Mouse (Mus musculus): ENCODE measurements at regions not wholly inside any gene's neighbourhood (a gene's known extent, or its start where the extent isn't known, plus 50 kb on each side); places are given as distances from the start of the nearest gene placed in this dataset.
A peak's percentile ranks its signal among the peaks of the same experiment; 100 is the strongest.
"Not testable (repeated sequence)": the region's sequence is repeated elsewhere in the genome, so short reads cannot be mapped to it uniquely, and the experiment has no call there.

DNA sequence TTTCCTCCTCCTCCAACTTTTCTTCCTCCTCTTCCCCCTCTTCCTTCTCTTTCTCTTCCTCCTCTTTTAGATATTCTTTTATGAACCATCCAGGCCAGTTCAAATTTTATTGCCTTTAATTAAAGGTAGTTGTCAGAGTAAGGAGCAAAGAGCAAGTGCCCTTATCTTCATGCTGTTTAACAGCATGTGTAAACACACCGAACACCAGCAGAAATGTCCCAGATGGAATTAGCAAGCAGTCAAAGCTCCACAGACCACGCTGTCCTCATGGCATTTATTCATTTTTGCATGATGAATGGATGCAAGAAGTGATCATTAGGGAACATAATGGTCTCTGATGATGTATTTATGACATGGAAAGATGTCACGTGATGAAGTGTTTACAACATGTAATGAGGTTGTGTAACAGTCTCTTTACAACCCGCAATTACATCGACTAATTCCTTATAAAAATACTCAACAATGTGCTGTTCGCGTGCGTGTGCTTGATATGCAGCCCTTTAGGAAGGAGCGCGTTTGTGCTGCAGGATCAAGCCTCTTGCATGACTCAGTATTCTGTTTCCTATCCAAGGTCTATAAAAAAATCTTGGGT, 187.0 kb downstream of the Bmp2 start:
- DNase-seq (ENCODE audit: low spot score in 2 of 2): no peak

DNA sequence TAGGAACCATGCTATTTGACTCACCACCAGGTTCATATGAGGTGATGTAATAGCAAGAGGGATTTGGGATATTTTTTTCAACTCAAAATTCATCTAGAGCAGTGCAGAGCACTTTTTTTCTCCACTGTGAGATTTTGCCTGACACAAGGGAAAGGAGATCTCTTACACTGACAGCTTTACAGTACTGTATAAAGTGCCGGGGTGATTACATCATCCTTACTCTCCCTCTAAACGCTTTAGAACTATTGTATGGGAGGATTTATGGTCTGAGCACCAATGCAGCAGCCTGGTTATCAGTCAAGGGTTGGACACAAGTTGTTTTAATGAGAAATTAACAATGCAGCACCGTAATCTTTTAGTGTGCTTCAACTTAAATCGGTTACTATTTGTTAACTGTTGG, 196.5 kb downstream of the Bmp2 start:
- no peak for DNase-seq (ENCODE audit: low spot score in 2 of 2)

DNA sequence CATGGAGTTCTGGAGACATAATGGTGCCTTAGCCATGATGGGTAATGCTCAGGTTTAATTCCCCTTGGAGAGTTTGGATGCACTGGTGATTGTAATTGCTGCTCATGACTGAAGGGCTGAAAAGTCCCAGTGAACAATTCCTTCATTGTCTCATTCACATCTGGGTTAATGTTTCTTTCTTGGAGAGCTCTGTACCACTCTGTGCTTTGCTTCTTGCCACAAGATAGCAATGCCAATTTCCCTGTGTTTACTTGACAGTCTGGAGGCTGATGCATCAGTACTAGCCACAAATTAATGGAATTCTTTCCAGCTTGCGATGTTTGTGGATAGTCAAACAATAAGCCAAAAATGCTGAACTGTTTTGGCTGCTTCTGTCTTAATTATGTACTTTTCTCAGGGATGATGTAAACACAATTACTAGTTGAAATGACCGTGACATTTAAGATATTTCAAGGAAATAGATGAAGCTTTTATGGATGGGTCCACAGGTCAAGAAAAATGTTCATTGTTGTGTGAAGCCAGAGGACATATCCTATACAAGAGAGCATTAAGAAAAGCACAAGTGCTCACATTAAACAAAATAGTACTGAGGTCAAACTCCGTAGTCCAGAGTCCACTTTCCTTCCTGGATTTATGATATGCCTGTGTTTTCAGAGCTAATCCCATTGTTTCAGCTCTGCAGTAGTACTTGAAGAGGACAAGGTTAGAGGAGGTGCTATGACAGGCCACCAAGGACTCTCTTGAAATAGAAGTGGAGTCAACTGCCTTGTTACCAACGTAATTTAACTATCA, 198.1 kb downstream of the Bmp2 start:
- DNase-seq (ENCODE audit: low spot score in 2 of 2): no peak

DNA sequence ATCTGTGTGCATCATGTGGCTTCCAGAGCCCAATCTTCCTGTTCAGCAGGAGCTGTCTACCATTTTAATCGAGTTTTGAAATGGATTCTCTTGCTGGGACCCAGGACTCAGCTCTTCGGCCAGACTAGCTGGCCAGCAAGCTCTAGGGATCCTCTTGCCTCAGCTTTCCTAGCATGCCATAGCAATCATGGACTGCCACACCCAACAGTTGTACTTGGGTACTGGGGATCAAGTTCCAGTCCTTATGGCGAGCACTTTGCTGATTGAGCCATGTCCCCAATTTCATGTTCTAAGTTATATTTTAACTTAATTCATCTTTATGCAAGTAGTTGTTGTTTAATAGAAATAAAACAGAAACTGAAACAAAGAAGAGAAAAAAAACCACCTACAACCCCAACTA, 202.1 kb downstream of the Bmp2 start:
- DNase-seq (ENCODE audit: low spot score in 2 of 2): no peak

DNA sequence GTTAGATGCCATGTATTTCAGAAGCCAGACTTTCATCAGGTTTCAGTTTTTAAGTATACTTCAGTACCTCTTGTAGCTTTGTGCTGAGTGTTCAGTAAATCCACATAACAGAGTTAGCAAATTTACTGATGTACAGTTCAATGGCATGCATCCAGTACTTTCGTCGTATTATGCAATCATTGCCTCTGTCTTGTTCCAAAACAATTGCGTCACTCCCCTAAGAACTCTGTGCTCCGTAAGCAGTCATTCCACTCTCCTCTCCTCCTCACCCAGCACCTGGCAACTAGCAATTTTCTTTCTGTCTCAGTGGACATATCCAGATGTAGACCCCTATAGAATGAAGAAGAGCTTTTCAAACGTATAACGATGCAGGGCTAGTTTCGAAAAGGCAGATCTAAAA, 209.5 kb downstream of the Bmp2 start:
- no peak for DNase-seq (ENCODE audit: low spot score in 2 of 2)

DNA sequence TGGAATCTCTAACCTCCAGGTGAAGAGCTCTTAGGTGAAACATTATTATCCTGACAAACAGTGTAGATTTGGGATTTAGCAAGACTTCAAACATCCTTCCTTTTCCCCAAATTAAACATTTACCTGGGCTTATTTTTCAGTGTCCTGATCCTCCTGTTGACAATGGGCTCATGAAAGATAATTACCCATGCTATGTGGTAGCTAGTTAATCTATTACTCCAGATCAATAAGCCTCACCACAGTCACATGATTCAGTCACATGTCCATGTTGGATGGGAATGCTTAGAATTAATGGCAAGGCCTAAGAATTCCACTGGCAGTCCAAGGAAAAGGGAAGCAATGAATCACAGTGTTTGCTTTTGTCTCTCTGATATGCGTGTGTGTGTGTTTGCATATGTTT, 216.6 kb downstream of the Bmp2 start:
- no peak for DNase-seq (ENCODE audit: low spot score in 2 of 2)

DNA sequence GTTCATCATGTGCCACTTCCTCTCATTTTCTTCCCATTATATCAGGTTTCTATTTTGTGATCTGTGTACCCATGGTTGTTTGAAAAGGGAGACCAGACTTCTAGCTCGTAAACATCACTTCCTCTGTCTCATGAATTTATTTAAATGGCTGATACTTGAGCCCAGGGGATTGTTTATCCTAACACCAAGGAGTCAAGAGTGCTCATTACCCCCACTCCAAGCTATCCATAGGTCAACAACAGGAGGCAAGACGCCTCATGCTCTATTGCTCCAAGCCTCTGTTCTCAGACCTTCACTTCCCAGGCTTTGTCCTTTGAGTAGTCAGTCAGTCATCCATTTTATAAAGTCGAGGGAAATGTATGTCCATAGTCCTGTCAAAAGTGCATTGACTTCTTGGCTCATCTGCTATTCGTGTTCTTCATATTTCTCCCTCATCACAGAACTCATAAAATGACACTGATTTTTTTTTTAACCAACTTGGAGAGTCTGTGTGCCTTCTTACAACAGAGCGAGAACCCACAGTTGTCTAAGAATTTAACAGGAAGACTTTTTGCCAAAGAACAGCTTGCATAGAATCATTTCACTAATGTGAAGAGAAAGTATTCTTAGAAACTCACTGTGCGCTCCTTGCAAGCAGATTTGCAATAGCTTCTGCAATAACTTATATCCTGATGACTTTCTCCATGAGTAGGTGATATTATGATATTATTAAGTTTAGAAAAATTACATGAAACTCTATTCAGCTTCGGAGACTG, 231.8 kb downstream of the Bmp2 start:
- peak in 1 of 2 experiments; percentile 16 for DNase-seq (ENCODE audit: low spot score in 2 of 2)

DNA sequence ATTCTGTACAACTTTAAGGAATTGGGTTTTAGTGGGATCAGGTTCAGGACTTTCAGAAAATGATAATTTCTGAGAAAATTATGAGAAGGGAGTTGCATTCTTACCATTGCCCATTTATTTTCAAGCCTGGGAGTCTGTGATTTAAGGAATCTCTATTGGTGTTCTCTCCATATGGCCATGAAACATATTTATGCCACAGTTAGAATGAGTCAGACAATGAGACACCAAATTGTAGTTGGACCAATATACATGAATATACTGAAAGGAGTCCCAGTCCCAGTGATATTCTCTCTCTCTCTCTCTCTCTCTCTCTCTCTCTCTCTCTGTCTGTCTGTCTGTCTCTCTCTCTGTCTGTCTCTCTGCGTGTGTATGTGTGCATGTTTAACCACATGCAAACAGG, 239.1 kb downstream of the Bmp2 start:
- DNase-seq (ENCODE audit: low spot score in 2 of 2): no peak

DNA sequence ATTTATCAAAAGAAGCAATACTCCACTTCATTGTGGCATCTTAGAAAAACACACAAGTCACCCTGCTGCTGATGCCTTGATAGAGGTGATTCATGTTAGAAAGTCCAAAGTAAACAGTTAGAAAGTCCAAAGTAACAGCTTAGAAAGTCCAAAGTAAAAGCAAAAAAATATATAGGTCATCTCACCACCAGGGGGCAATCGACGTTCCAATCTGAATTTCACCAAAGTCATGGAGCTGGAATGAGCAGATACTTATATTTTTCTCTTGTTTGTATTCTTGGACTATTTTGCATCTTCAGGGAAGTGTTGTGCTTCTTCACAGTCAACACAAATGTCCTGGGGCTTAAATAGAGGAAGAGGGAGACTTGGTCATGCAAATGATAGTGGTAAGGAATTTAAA, 241.3 kb downstream of the Bmp2 start:
- peak in 1 of 2 experiments; percentile 8 for DNase-seq (ENCODE audit: low spot score in 2 of 2)

DNA sequence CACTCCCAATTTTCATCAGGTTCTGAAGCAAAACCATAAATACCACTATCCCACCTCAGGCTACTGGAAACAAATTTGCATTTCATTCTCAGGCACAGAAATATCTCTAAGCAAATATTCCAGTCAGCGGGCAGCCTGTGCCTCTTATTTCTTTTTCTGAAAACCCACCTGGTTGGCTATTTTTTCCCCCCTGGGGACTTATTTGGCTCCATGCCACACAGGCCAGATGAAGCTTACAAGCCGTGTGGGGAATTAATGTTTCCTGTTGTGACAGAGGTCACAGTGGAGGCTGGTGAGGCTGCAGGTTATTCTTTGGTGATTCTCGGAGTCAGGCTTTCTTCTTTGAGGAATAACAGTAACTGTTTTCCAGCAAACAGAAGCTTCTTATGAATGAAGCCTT, 250.7 kb downstream of the Bmp2 start:
- no peak for DNase-seq (ENCODE audit: low spot score in 2 of 2)

DNA sequence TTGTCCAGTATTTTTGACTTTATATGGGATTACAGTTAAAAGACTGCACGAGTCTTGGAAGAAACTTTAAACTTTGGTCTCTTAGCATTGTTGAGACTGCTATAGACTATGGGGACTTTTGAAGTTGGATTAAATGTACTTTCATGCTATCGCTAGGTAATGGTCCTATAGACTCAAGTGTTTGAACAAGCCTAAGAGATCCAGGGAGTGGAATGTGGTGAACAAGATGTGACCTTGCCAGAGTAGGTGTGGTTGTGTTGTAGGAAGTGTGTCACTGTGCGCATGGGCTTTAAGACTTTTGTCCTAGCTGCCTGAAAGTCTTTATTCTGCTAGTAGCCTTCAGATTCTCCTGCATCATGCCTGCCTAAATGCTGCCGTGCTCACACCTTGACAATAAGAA, 269.5 kb downstream of the Bmp2 start:
- DNase-seq (ENCODE audit: low spot score in 2 of 2): no peak

DNA sequence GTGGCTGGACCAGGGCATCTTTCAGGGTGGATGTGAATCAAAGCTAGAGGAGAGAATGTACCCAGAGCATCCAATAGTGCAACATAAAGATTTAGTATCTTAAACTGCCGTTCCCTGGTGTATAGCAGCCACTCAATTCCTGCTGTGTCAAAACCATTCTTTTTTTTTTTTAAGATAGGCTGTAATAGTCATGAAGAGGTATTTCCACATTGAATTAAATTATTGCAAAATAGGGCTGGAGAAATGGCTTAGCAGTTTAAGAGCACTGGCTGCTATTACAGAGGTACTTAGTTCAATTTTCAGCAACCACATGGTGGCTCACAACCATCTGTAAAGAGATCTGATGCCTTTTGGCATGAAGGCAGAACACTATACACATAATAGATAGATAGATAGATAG, 277.4 kb downstream of the Bmp2 start:
- no peak for DNase-seq (ENCODE audit: low spot score in 2 of 2)

DNA sequence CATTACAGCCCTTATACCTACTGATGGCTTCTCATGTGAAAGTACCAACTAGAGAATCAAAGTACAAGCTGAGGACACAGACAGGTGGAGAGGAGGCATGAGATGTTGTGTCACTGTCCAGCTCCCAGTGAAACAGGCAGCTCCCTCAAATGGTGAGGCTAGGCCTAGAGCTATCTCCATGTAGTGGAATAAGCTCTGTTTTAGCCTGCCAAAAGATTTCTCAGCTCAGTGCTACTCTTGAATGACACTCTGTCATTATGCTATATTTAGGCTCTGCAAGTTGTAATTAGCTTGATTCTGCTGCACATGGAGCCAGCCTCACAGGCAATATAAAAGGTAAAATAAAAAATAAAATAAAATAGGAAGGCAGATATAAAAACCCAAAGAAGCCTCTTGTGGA, 298.5 kb downstream of the Bmp2 start:
- DNase-seq (ENCODE audit: low spot score in 2 of 2): no peak

DNA sequence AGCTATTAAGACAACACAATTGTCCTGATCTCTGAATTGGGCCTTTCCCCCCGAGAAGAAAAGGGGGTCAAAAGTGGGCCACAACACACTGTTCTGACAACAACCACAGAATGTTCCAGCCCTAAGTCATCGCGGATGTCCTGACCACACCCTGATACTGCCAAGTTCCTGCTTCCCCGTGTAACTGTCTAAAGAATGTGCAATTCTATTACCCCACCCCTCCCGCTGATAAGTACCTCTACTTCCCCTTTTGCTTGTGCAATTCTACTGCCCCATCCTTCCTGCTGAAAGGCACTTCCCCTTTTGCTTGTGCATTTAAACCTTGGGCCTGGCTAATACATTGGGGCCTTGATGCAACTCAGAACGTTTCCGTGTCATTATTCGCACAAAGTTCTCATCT, 323.0 kb downstream of the Bmp2 start:
- not testable (repeated sequence) for DNase-seq (ENCODE audit: low spot score in 2 of 2)

DNA sequence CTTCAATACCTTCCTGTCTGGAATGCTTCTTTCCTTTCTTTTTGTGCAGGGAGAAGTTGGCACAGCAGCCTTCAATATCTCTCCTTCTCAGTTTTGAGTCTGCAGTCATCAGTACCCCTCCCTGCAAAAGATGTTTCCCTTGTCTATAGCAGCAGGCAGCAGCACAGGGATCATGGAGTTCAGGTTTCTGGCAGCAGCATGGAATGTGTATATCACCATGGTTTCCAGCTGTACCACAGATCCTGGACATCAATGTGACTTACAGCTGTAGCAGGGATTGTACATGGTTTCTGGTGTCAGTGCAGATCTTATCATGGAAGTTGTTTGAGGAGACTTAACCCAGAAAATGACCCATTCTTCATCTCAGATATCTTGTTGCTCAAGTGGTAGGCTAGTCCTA, 331.7 kb downstream of the Bmp2 start:
- DNase-seq (ENCODE audit: low spot score in 2 of 2): no peak

DNA sequence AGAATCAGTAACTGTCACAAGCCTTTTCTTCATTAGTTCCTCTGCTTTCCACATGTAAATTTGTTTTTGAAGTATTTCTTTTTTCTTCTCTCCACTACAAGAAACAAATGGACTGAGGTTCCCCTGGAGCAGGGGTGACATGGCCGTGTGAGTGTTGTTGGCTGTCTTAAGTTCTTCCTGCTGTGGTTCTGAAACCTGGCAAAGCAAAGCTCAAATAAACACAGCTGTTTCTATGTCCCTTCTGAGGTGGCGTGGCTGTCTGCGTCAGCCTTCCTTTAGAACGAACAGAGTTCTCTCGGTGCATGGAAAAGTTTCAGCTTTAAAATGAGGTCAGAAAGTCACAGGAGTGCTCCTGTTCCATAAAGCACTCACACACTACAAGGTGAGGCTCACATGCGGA, 354.3 kb downstream of the Bmp2 start:
- no peak for DNase-seq (ENCODE audit: low spot score in 2 of 2)
